Mouse (Mus musculus) thymus, adult 2 months (tissue): ENCODE results near the gene Psmd9. TPM values are rescaled to one million over a fixed set of nuclear protein-coding genes. Genes with fewer than 3 reads are reported as not detected.

Experiments
- DNase-seq: peaks from one replicate; pipeline ENCODE4 v3.0.0; 2021
- H3K27ac ChIP-seq: fragments of 200-500 bp; 2 replicates; pipeline ENCODE4 v1.5.1; 2012; ENCODE audit warnings: low read length, control low read depth; ENCODE audit not compliant: control insufficient read depth, insufficient read depth
- H3K27me3 ChIP-seq: fragments of 200-500 bp; 2 replicates; pipeline ENCODE4 v1.6.1; 2012; ENCODE audit warnings: mild to moderate bottlenecking, low read length, moderate library complexity, mixed read lengths; ENCODE audit not compliant: control insufficient read depth, insufficient read depth
- H3K36me3 ChIP-seq: fragments of 200-500 bp; 2 replicates; pipeline ENCODE4 v1.6.1; 2012; ENCODE audit warnings: mild to moderate bottlenecking, low read length, moderate library complexity; ENCODE audit not compliant: control insufficient read depth, insufficient read depth
- H3K4me1 ChIP-seq: fragments of 200-500 bp; replicated peaks from 2 replicates; pipeline ENCODE4 v1.6.1; 2012; ENCODE audit warnings: low read length; ENCODE audit not compliant: control insufficient read depth, insufficient read depth
- H3K4me3 ChIP-seq: fragments of 200-500 bp; 2 replicates; pipeline ENCODE4 v1.5.1; 2012; ENCODE audit warnings: mild to moderate bottlenecking, low read length, control low read depth, moderate library complexity; ENCODE audit not compliant: control insufficient read depth, insufficient read depth
- CTCF ChIP-seq: fragments of 200-500 bp; IDR thresholded peaks from 2 replicates; pipeline ENCODE4 v1.5.1; 2012; ENCODE audit warnings: mild to moderate bottlenecking, control low read depth, low read length, moderate library complexity, borderline replicate concordance; ENCODE audit not compliant: control insufficient read depth, poor library complexity, insufficient read depth; ENCODE audit errors: extremely low read depth
- POLR2A ChIP-seq: fragments of 200-500 bp; IDR thresholded peaks from 2 replicates; pipeline ENCODE4 v1.6.1; 2012; ENCODE audit warnings: mild to moderate bottlenecking, low read length, control low read depth, moderate library complexity; ENCODE audit not compliant: control insufficient read depth, poor library complexity, insufficient read depth; ENCODE audit errors: extremely low read depth
- WGBS: fragments of 180-500 bp; shearing (Covaris S2); methylation state at CpG from one replicate; pipeline ENCODE4 v1.1.7; 2018; 5-methylcytosine and 5-hydroxymethylcytosine counted together
- polyA plus RNA-seq: library from polyadenylated mRNA; depleted of rRNA; stranded (reverse); fragments of >200 nt; gene quantifications from 2 replicates; pipeline ENCODE4 v1.2.3, GENCODE M21; 2012

Gene Psmd9
- polyA plus RNA-seq, 1 experiment, result 34.7 TPM

- TF ChIP-seq POLR2A (no peak), CTCF (no peak)
- under 1% methylated on average over 33 of the region's 38 CpGs for WGBS
- peak; percentile 73 for DNase-seq
- Histone ChIP-seq H3K27me3 (no peaks in the 10 kb centered on the region), H3K4me1 (peaks cover 37% of the 10 kb centered on the region), H3K4me3 (peak overlapping the region; percentile 79), H3K27ac (peak overlapping the region; percentile 71), H3K36me3 (peaks cover 4% of the 10 kb centered on the region; the same call in 1 of the 2 replicates)
These were observed 27.6 kb upstream of the Psmd9 start for GRCm38 (mm10) chr5:123141555-123142160.

GRCm38 (mm10) chr5:123142161-123143157 lies 26.8 kb upstream of the Psmd9 start, which contains the start of gene Setd1b:
TSS of gene Setd1b (plus strand) at chr5:123142193.
- Histone ChIP-seq H3K4me3 (peak within 1 kb of the TSS; percentile 79), H3K27ac (peak within 1 kb of the TSS; percentile 71), H3K36me3 (peaks cover 11% of the 10 kb centered on the region; the same call in 1 of the 2 replicates), H3K4me1 (peaks cover 30% of the 10 kb centered on the region), H3K27me3 (no peaks in the 10 kb centered on the region)
- WGBS, result 1% methylated on average over 90 of the region's 103 CpGs
- TF ChIP-seq CTCF, result 0 out of 2 replicates have a peak, but pooled peaks have one; percentile 27
- TF ChIP-seq POLR2A, result no peak
- DNase-seq, result peak; percentile 76

- H3K4me1 ChIP-seq, result peaks cover 34% of the 10 kb centered on the region
- 2% methylated on average over 21 of the region's 24 CpGs for WGBS
- DNase-seq, result no peak
- peaks cover 21% of the 10 kb centered on the region for H3K36me3 ChIP-seq
- no peaks in the 10 kb centered on the region for H3K27me3 ChIP-seq
- TF ChIP-seq CTCF, result no peak
- TF ChIP-seq POLR2A, result no peak
- H3K4me3 ChIP-seq, result peak overlapping the region; percentile 79
- H3K27ac ChIP-seq, result peak overlapping the region; percentile 61; the same call in 1 of the 2 replicates
These were observed 25.8 kb upstream of the Psmd9 start for GRCm38 (mm10) chr5:123143251-123143970.

GRCm38 (mm10) chr5:123143971-123144745 lies 25.1 kb upstream of the Psmd9 start:
- TF ChIP-seq POLR2A (no peak), CTCF (no peak)
- Histone ChIP-seq H3K4me3 (peak overlapping the region; percentile 50), H3K27me3 (no peaks in the 10 kb centered on the region), H3K36me3 (peaks cover 28% of the 10 kb centered on the region), H3K4me1 (peaks cover 41% of the 10 kb centered on the region), H3K27ac (peak overlapping the region; percentile 9; the same call in 1 of the 2 replicates)
- 7% methylated on average over 17 of the region's 17 CpGs for WGBS
- DNase-seq, result no peak

- Histone ChIP-seq H3K27ac (peak overlapping the region; percentile 9; the same call in 1 of the 2 replicates), H3K4me3 (peak overlapping the region; percentile 50), H3K36me3 (peaks cover 28% of the 10 kb centered on the region), H3K4me1 (peaks cover 46% of the 10 kb centered on the region), H3K27me3 (no peaks in the 10 kb centered on the region)
- no peak for DNase-seq
- WGBS, result 26% methylated on average over 20 of the region's 20 CpGs
- no peak for TF ChIP-seq CTCF
- TF ChIP-seq POLR2A, result no peak
These were observed 24.2 kb upstream of the Psmd9 start for GRCm38 (mm10) chr5:123144746-123145590.
